Mouse (Mus musculus) intestine, postnatal 0 days (tissue): ENCODE results near the gene Hdgf. TPM values are rescaled to one million over a fixed set of nuclear protein-coding genes. Genes with fewer than 3 reads are reported as not detected.

Experiments used
- ATAC-seq: fragments of 200-750 bp; cut with Nextera tagmentation; 2 replicates; pipeline ENCODE4 v1.8.0; 2017; ENCODE audit warnings: mild to moderate bottlenecking, moderate TSS enrichment, moderate library complexity
- H3K27ac ChIP-seq: fragments of 300-500 bp; sonication (generic); 2 replicates; pipeline ENCODE4 v1.5.1; 2014; ENCODE audit warnings: mild to moderate bottlenecking, low read depth, low read length, moderate library complexity
- H3K27me3 ChIP-seq: fragments of 300-500 bp; sonication (generic); replicated peaks from 2 replicates; pipeline ENCODE4 v1.6.1; 2014; ENCODE audit warnings: low read length, mixed read lengths; ENCODE audit not compliant: control insufficient read depth, insufficient read depth
- H3K36me3 ChIP-seq: fragments of 300-500 bp; sonication (generic); 2 replicates; pipeline ENCODE4 v1.6.1; 2014; ENCODE audit warnings: mild to moderate bottlenecking, moderate library complexity; ENCODE audit not compliant: control insufficient read depth, insufficient read depth
- H3K4me1 ChIP-seq: fragments of 300-500 bp; sonication (generic); replicated peaks from 2 replicates; pipeline ENCODE4 v1.6.1; 2014; ENCODE audit warnings: antibody characterized with exemption, low read length, mixed read lengths; ENCODE audit not compliant: control insufficient read depth, insufficient read depth
- H3K4me2 ChIP-seq: fragments of 300-500 bp; sonication (generic); replicated peaks from 2 replicates; pipeline ENCODE4 v1.6.1; 2014; ENCODE audit warnings: low read depth, mild to moderate bottlenecking, moderate library complexity
- H3K4me3 ChIP-seq: fragments of 300-500 bp; sonication (generic); 2 replicates; pipeline ENCODE4 v1.5.1; 2014; ENCODE audit warnings: low read depth, low read length
- H3K9ac ChIP-seq: fragments of 300-500 bp; sonication (generic); 2 replicates; pipeline ENCODE4 v1.6.1; 2014; ENCODE audit warnings: mild to moderate bottlenecking, low read depth, low read length
- H3K9me3 ChIP-seq: fragments of 300-500 bp; sonication (generic); 2 replicates; pipeline ENCODE4 v1.6.1; 2016; ENCODE audit warnings: mixed run types; ENCODE audit not compliant: control insufficient read depth
- CTCF ChIP-seq: sonication (generic); IDR thresholded peaks from 2 replicates; pipeline ENCODE4 v1.5.1; 2016; ENCODE audit warnings: low read depth, mild to moderate bottlenecking, control low read depth, antibody characterized with exemption, moderate library complexity
- WGBS: fragments of 180-500 bp; shearing (Covaris S2); extraction: QIAGEN DNeasy Blood & Tissue Kit; methylation state at CpG from one replicate; pipeline ENCODE4 v1.1.7; 2014; 5-methylcytosine and 5-hydroxymethylcytosine counted together
- polyA plus RNA-seq: library from polyadenylated mRNA; unstranded; fragments of >200 nt; fragmentation: Nextera tagmentation; extraction: Ambion mirVana; gene quantifications from 2 replicates; pipeline ENCODE4 v1.2.1, GENCODE M21; 2015

The Hdgf gene
- polyA plus RNA-seq, 1 experiment from 2014 or later = 93.8 TPM

- ATAC-seq = no peak
- no peak overlapping the region for H3K4me2 ChIP-seq
- no peak overlapping the region for H3K9ac ChIP-seq
- H3K4me1 ChIP-seq = no peaks in the 10 kb centered on the region
- no peak overlapping the region for H3K4me3 ChIP-seq
- H3K36me3 ChIP-seq = no peaks in the 10 kb centered on the region
- H3K27ac ChIP-seq = no peak overlapping the region
- H3K27me3 ChIP-seq = 0 out of 2 replicates have a peak, but pooled peaks cover 7% of the 10 kb centered on the region
- no peak for TF ChIP-seq CTCF
- WGBS = 71% methylated on average over 1 of the region's 1 CpGs
- no peaks in the 10 kb centered on the region for H3K9me3 ChIP-seq
These were observed 52.8 kb downstream of the Hdgf start for GRCm38 (mm10) chr3:87958967-87959366.

- TF ChIP-seq CTCF = no peak
- Histone ChIP-seq H3K27ac (no peak overlapping the region), H3K36me3 (no peaks in the 10 kb centered on the region), H3K9ac (no peak overlapping the region), H3K4me3 (no peak overlapping the region), H3K9me3 (no peaks in the 10 kb centered on the region), H3K4me1 (no peaks in the 10 kb centered on the region), H3K27me3 (0 out of 2 replicates have a peak, but pooled peaks cover 7% of the 10 kb centered on the region), H3K4me2 (no peak overlapping the region)
- WGBS = 67% methylated on average over 7 of the region's 7 CpGs
- ATAC-seq = no peak
These were observed 53.2 kb downstream of the Hdgf start for GRCm38 (mm10) chr3:87959371-87959770.

GRCm38 (mm10) chr3:87960191-87960585 is 54.1 kb downstream of the Hdgf start:
- Histone ChIP-seq H3K4me2 (peak overlapping the region; percentile 80), H3K4me1 (no peaks in the 10 kb centered on the region), H3K9me3 (no peaks in the 10 kb centered on the region), H3K9ac (no peak overlapping the region; the same call in 1 of the 2 replicates), H3K36me3 (no peaks in the 10 kb centered on the region), H3K27ac (no peak overlapping the region), H3K27me3 (0 out of 2 replicates have a peak, but pooled peaks cover 7% of the 10 kb centered on the region), H3K4me3 (peak overlapping the region; percentile 35)
- TF ChIP-seq CTCF = no peak
- no peak for ATAC-seq
- WGBS = 10% methylated on average over 10 of the region's 10 CpGs

GRCm38 (mm10) chr3:87960586-87961191 is 54.6 kb downstream of the Hdgf start:
- TF ChIP-seq CTCF = peak; percentile 97
- no peaks in the 10 kb centered on the region for H3K4me1 ChIP-seq
- H3K4me2 ChIP-seq = peak overlapping the region; percentile 80
- peak overlapping the region; percentile 35 for H3K4me3 ChIP-seq
- 0 out of 2 replicates have a peak overlapping the region, but pooled peaks have one; percentile 51 for H3K27ac ChIP-seq
- peak; percentile 89 for ATAC-seq
- under 1% methylated on average over 27 of the region's 27 CpGs for WGBS
- H3K36me3 ChIP-seq = no peaks in the 10 kb centered on the region
- 0 out of 2 replicates have a peak, but pooled peaks cover 7% of the 10 kb centered on the region for H3K27me3 ChIP-seq
- H3K9ac ChIP-seq = peak overlapping the region; percentile 19; the same call in 1 of the 2 replicates
- H3K9me3 ChIP-seq = no peaks in the 10 kb centered on the region

Other genes with a start within 250 kb of the Hdgf start
- 0.23 and 0.34 TPM in 2 replicates for gene Lrrc71, start 157.7 kb upstream of the Hdgf start, polyA plus RNA-seq
- gene Ntrk1, start 111.2 kb upstream of the Hdgf start, polyA plus RNA-seq = 0.16 and 0.18 TPM in 2 replicates
- 0.05 TPM in 2 replicates for gene Insrr, start 109.4 kb upstream of the Hdgf start, polyA plus RNA-seq
- 7.7 and 10.1 TPM in 2 replicates for gene Pear1, start 82.0 kb upstream of the Hdgf start, polyA plus RNA-seq
- 0.17 and 0.47 TPM in 2 replicates for gene Sh2d2a, start 59.6 kb upstream of the Hdgf start, polyA plus RNA-seq
- gene Prcc, start 20.7 kb upstream of the Hdgf start, polyA plus RNA-seq = 7.9 and 8.0 TPM in 2 replicates
- gene Mrpl24, start 13.2 kb downstream of the Hdgf start, polyA plus RNA-seq = 74.9 and 79.5 TPM in 2 replicates
- gene Isg20l2, start 24.0 kb downstream of the Hdgf start, polyA plus RNA-seq = 13.9 and 14.1 TPM in 2 replicates
- gene Rrnad1, start 24.4 kb downstream of the Hdgf start, polyA plus RNA-seq = 5.8 and 6.1 TPM in 2 replicates
- gene Crabp2, start 42.3 kb downstream of the Hdgf start, polyA plus RNA-seq = 0.81 and 1.9 TPM in 2 replicates
- 9.2 and 9.5 TPM in 2 replicates for gene Nes, start 64.8 kb downstream of the Hdgf start, polyA plus RNA-seq
- gene Bcan, start 93.9 kb downstream of the Hdgf start, polyA plus RNA-seq = 0.17 and 0.24 TPM in 2 replicates
- not detected in 2 replicates for gene Hapln2, start 121.3 kb downstream of the Hdgf start, polyA plus RNA-seq
- 13.6 and 16.8 TPM in 2 replicates for gene Gpatch4, start 136.8 kb downstream of the Hdgf start, polyA plus RNA-seq
- gene Naxe, start 152.2 kb downstream of the Hdgf start, polyA plus RNA-seq = 109 and 118 TPM in 2 replicates
- not detected in 2 replicates for gene Ttc24, start 172.0 kb downstream of the Hdgf start, polyA plus RNA-seq
- 4.3 TPM in 2 replicates for gene Iqgap3, start 175.7 kb downstream of the Hdgf start, polyA plus RNA-seq
- gene Mef2d, start 236.1 kb downstream of the Hdgf start, polyA plus RNA-seq = 15.8 and 16.2 TPM in 2 replicates